In genomic region chr10:77804095-77804494, GRCm38 (mm10) we compare ENCODE assay signal across 34 mouse cellular contexts. TPM values are rescaled to one million over a fixed set of nuclear protein-coding genes. Genes with fewer than 3 reads are reported as not detected.
DNase-seq lines count a peak whose midpoint lies in the region; ATAC-seq lines count a peak whose summit lies in the region.
"Had no signal": no experiment of that assay in that cellular context is flagged by ENCODE, and none has a peak within 500 bp of the region (broad histone marks: within the 10 kb centered on the region; RNA-seq: fewer than 3 reads in every experiment).

No protein-coding gene starts in this region.

- H3K36me3 ChIP-seq in lung, embryonic 16.5 days (ENCODE audit: control insufficient read depth, insufficient read depth, low read length): no peaks in the 10 kb centered on the region
- H3K36me3 ChIP-seq: embryonic facial prominence, embryonic 10.5 days; embryonic facial prominence, embryonic 13.5 days; forebrain, embryonic 12.5 days; forebrain, embryonic 15.5 days; heart, embryonic 10.5 days; heart, embryonic 13.5 days; hindbrain, embryonic 12.5 days had no signal

- no peak overlapping the region for H3K9ac ChIP-seq in lung, embryonic 16.5 days (ENCODE audit: low read length)
- H3K9ac ChIP-seq: embryonic facial prominence, embryonic 13.5 days; forebrain, embryonic 12.5 days; forebrain, embryonic 15.5 days; heart, embryonic 13.5 days; hindbrain, embryonic 12.5 days had no signal

- 33% methylated on average over 3 of the region's 3 CpGs for WGBS in lung, embryonic 16.5 days

- peak; percentile 17 for DNase-seq in heart, adult 11 months
- no peak for DNase-seq in heart, postnatal 36 days
- DNase-seq in kidney, adult 9 months: peak; percentile 9
- no peak for DNase-seq in kidney, postnatal 14 days
- no peak for DNase-seq in lung, postnatal 4 days
- DNase-seq in retina, embryonic 14.5 days (ENCODE audit: low spot score): peak; percentile 0
- DNase-seq in retina, postnatal 1 day: no peak
- DNase-seq: adrenal gland, adult 8-10 months; adrenal gland, postnatal 25 days; cerebellum, adult 11-12 months; cerebellum, adult 8-10 months; cerebellum, postnatal 10 days; cerebellum, postnatal 36 days; embryo, embryonic 11 days; gastrocnemius, postnatal 25 days; heart, adult 2 months; heart, postnatal 14 days had no signal

- H3K27me3 ChIP-seq in lung, embryonic 16.5 days (ENCODE audit: control insufficient read depth, insufficient read depth, low read depth, low read length): no peaks in the 10 kb centered on the region
- H3K27me3 ChIP-seq: embryonic facial prominence, embryonic 13.5 days; forebrain, embryonic 12.5 days; forebrain, embryonic 15.5 days; heart, embryonic 13.5 days; hindbrain, embryonic 12.5 days had no signal

- ATAC-seq in lung, embryonic 16.5 days (ENCODE audit: low read depth): peak; percentile 59
- ATAC-seq: activated CD4-positive, CD25-positive, alpha-beta regulatory T cell, adult 4 months; forebrain, embryonic 15.5 days had no signal

- no peak overlapping the region for H3K4me2 ChIP-seq in lung, embryonic 16.5 days (ENCODE audit: low read depth, low read length)
- H3K4me2 ChIP-seq: embryonic facial prominence, embryonic 13.5 days; forebrain, embryonic 12.5 days; forebrain, embryonic 15.5 days; heart, embryonic 13.5 days; hindbrain, embryonic 12.5 days had no signal

- no peaks in the 10 kb centered on the region for H3K4me1 ChIP-seq in lung, embryonic 16.5 days (replicated peaks; ENCODE audit: control insufficient read depth, insufficient read depth, low read length)
- H3K4me1 ChIP-seq: embryonic facial prominence, embryonic 13.5 days; forebrain, embryonic 15.5 days; hindbrain, embryonic 12.5 days had no signal

- H3K4me3 ChIP-seq in lung, embryonic 16.5 days (ENCODE audit: low read length): no peak overlapping the region
- H3K4me3 ChIP-seq: embryonic facial prominence, embryonic 10.5 days; embryonic facial prominence, embryonic 13.5 days; erythroblast, embryonic 14.5 days; forebrain, embryonic 12.5 days; forebrain, embryonic 15.5 days; heart, adult 2 months; heart, embryonic 10.5 days; heart, embryonic 13.5 days; hindbrain, embryonic 12.5 days had no signal

- intact Hi-C loops in heart, postnatal 36 days (cut with DNase I): no loop called here

- no peaks in the 10 kb centered on the region for H3K9me3 ChIP-seq in lung, embryonic 16.5 days (ENCODE audit: control insufficient read depth, low read length)
- H3K9me3 ChIP-seq: embryonic facial prominence, embryonic 13.5 days; forebrain, embryonic 12.5 days; forebrain, embryonic 15.5 days; heart, embryonic 13.5 days; hindbrain, embryonic 12.5 days had no signal

- no peak overlapping the region for H3K27ac ChIP-seq in lung, embryonic 16.5 days (ENCODE audit: low read length)
- H3K27ac ChIP-seq: embryonic facial prominence, embryonic 10.5 days; embryonic facial prominence, embryonic 13.5 days; forebrain, embryonic 12.5 days; forebrain, embryonic 15.5 days; heart, adult 2 months; heart, embryonic 10.5 days; heart, embryonic 13.5 days; hindbrain, embryonic 12.5 days had no signal

RNA-seq across cellular contexts. Expression of gene Gm19668, which starts 5.2 kb away (rescaled TPM):
- not detected for total RNA-seq in heart, postnatal 36 days (2021)
- polyA plus RNA-seq in lung, embryonic 16.5 days (2015; fragmentation: Nextera tagmentation; extraction: Ambion mirVana): not detected in 2 replicates
- total RNA-seq: adrenal gland, adult 8-10 months; adrenal gland, postnatal 25 days; ES-E14; gastrocnemius, adult 8-10 months; gastrocnemius, postnatal 25 days; heart, adult 2 months; heart, postnatal 14 days; hematopoietic stem cell, adult 5-6 weeks had no signal
- polyA plus RNA-seq: activated CD4-positive, CD25-positive, alpha-beta regulatory T cell, adult 4 months; brain, embryonic 14.5 days; cortical plate, adult 2 months; embryonic facial prominence, embryonic 10.5 days; embryonic facial prominence, embryonic 13.5 days; erythroblast, embryonic 14.5 days; forebrain, embryonic 12.5 days; forebrain, embryonic 15.5 days; gonadal fat pad, adult 2 months; heart, adult 2 months; heart, embryonic 10.5 days; heart, embryonic 13.5 days; heart, embryonic 16.5 days; hindbrain, embryonic 12.5 days had no signal

RNA-seq across cellular contexts. Expression of gene Gm9507, which starts 7.5 kb away (rescaled TPM):
- total RNA-seq in heart, postnatal 36 days (2021): not detected
- polyA plus RNA-seq in lung, embryonic 16.5 days (2015; fragmentation: Nextera tagmentation; extraction: Ambion mirVana): not detected in 2 replicates
- total RNA-seq: adrenal gland, adult 8-10 months; adrenal gland, postnatal 25 days; ES-E14; gastrocnemius, adult 8-10 months; gastrocnemius, postnatal 25 days; heart, adult 2 months; heart, postnatal 14 days; hematopoietic stem cell, adult 5-6 weeks had no signal
- polyA plus RNA-seq: activated CD4-positive, CD25-positive, alpha-beta regulatory T cell, adult 4 months; brain, embryonic 14.5 days; cortical plate, adult 2 months; embryonic facial prominence, embryonic 10.5 days; embryonic facial prominence, embryonic 13.5 days; erythroblast, embryonic 14.5 days; forebrain, embryonic 12.5 days; forebrain, embryonic 15.5 days; gonadal fat pad, adult 2 months; heart, adult 2 months; heart, embryonic 10.5 days; heart, embryonic 13.5 days; heart, embryonic 16.5 days; hindbrain, embryonic 12.5 days had no signal

RNA-seq across cellular contexts. Expression of gene Gm9639, which starts 9.2 kb away (rescaled TPM):
- total RNA-seq in heart, postnatal 36 days (2021): not detected
- not detected in 2 replicates for polyA plus RNA-seq in lung, embryonic 16.5 days (2015; fragmentation: Nextera tagmentation; extraction: Ambion mirVana)
- total RNA-seq: adrenal gland, adult 8-10 months; adrenal gland, postnatal 25 days; ES-E14; gastrocnemius, adult 8-10 months; gastrocnemius, postnatal 25 days; heart, adult 2 months; heart, postnatal 14 days; hematopoietic stem cell, adult 5-6 weeks had no signal
- polyA plus RNA-seq: activated CD4-positive, CD25-positive, alpha-beta regulatory T cell, adult 4 months; brain, embryonic 14.5 days; cortical plate, adult 2 months; embryonic facial prominence, embryonic 10.5 days; embryonic facial prominence, embryonic 13.5 days; erythroblast, embryonic 14.5 days; forebrain, embryonic 12.5 days; forebrain, embryonic 15.5 days; gonadal fat pad, adult 2 months; heart, adult 2 months; heart, embryonic 10.5 days; heart, embryonic 13.5 days; heart, embryonic 16.5 days; hindbrain, embryonic 12.5 days had no signal

RNA-seq across cellular contexts. Expression of gene Gm2696, which starts 10.4 kb away (rescaled TPM):
- not detected for total RNA-seq in heart, postnatal 36 days (2021)
- polyA plus RNA-seq in lung, embryonic 16.5 days (2015; fragmentation: Nextera tagmentation; extraction: Ambion mirVana): not detected in 2 replicates
- total RNA-seq: adrenal gland, adult 8-10 months; adrenal gland, postnatal 25 days; ES-E14; gastrocnemius, adult 8-10 months; gastrocnemius, postnatal 25 days; heart, adult 2 months; heart, postnatal 14 days; hematopoietic stem cell, adult 5-6 weeks had no signal
- polyA plus RNA-seq: activated CD4-positive, CD25-positive, alpha-beta regulatory T cell, adult 4 months; cortical plate, adult 2 months; embryonic facial prominence, embryonic 10.5 days; embryonic facial prominence, embryonic 13.5 days; erythroblast, embryonic 14.5 days; forebrain, embryonic 12.5 days; forebrain, embryonic 15.5 days; gonadal fat pad, adult 2 months; heart, adult 2 months; heart, embryonic 10.5 days; heart, embryonic 13.5 days; heart, embryonic 16.5 days had no signal

RNA-seq across cellular contexts. Expression of gene Gm7137, which starts 16.1 kb away (rescaled TPM):
- not detected for total RNA-seq in heart, postnatal 36 days (2021)
- not detected in 2 replicates for polyA plus RNA-seq in lung, embryonic 16.5 days (2015; fragmentation: Nextera tagmentation; extraction: Ambion mirVana)
- total RNA-seq: adrenal gland, adult 8-10 months; adrenal gland, postnatal 25 days; ES-E14; gastrocnemius, adult 8-10 months; gastrocnemius, postnatal 25 days; heart, adult 2 months; heart, postnatal 14 days; hematopoietic stem cell, adult 5-6 weeks had no signal
- polyA plus RNA-seq: activated CD4-positive, CD25-positive, alpha-beta regulatory T cell, adult 4 months; brain, embryonic 14.5 days; cortical plate, adult 2 months; embryonic facial prominence, embryonic 10.5 days; embryonic facial prominence, embryonic 13.5 days; erythroblast, embryonic 14.5 days; forebrain, embryonic 12.5 days; forebrain, embryonic 15.5 days; gonadal fat pad, adult 2 months; heart, adult 2 months; heart, embryonic 10.5 days; heart, embryonic 13.5 days; heart, embryonic 16.5 days; hindbrain, embryonic 12.5 days had no signal

Comparison
In these comparisons a context has a peak if more than half of its experiments do, and no peak if none do; other contexts are left out.
1. DNase-seq: peak in heart, adult 11 months (single experiment), kidney, adult 9 months (single experiment) and retina, embryonic 14.5 days (single experiment); none in heart, postnatal 36 days (0 of 2), kidney, postnatal 14 days (single experiment), lung, postnatal 4 days (0 of 2) and retina, postnatal 1 day (single experiment).